Mouse (Mus musculus) CD4-positive naive resting alpha-beta T cell, adult 57 days (primary cell): ENCODE data around the gene Vmn2r115. TPM values are rescaled to one million over a fixed set of nuclear protein-coding genes. Genes with fewer than 3 reads are reported as not detected.

Experiments
- total RNA-seq: library from RNA; stranded (reverse); gene quantifications from one replicate; pipeline ENCODE4 v1.2.4, GENCODE M21; 2023

The Vmn2r115 gene
- total RNA-seq: not detected

GRCm38 (mm10) chr17:23343441-23343840, at the start of gene Vmn2r115:
Vmn2r115 (plus strand) TSS chr17:23343741.

GRCm38 (mm10) chr17:23312437-23312836, 31.1 kb upstream of the Vmn2r115 start, which contains the start of gene Vmn2r114:
Vmn2r114 (minus strand) TSS chr17:23312537.

GRCm38 (mm10) chr17:23384304-23384703, 40.8 kb downstream of the Vmn2r115 start, which contains the start of gene Vmn2r116:
Vmn2r116 (plus strand) TSS chr17:23384604.

Other genes starting within 250 kb of the Vmn2r115 start
- gene Zfp40, start 150.5 kb upstream of the Vmn2r115 start, total RNA-seq: 3.5 TPM
- not detected for gene Vmn2r114, start 31.2 kb upstream of the Vmn2r115 start, total RNA-seq
- gene Vmn2r116, start 40.9 kb downstream of the Vmn2r115 start, total RNA-seq: not detected
- not detected for gene Vmn2r117, start 136.0 kb downstream of the Vmn2r115 start, total RNA-seq
- 8.7 TPM for gene Zfp213, start 220.5 kb downstream of the Vmn2r115 start, total RNA-seq